Mouse (Mus musculus): ENCODE results near the gene Tent2. TPM values are rescaled to one million over a fixed set of nuclear protein-coding genes. Genes with fewer than 3 reads are reported as not detected.

Gene Tent2
- polyA plus RNA-seq, 1 experiment from 2014 or later: 70.8 TPM

- no peak for DNase-seq (ENCODE audit: low spot score)
- 74% methylated on average over 1 of the region's 1 CpGs for WGBS
- H3K27me3 ChIP-seq (replicated peaks; ENCODE audit: control insufficient read depth, insufficient read depth, low read length): no peaks in the 10 kb centered on the region
- H3K4me2 ChIP-seq (ENCODE audit: low read depth, low read length): no peak overlapping the region
- no peak for ATAC-seq (ENCODE audit: low read depth)
- H3K4me1 ChIP-seq (ENCODE audit: control insufficient read depth, insufficient read depth, low read length): 0 out of 2 replicates have a peak, but pooled peaks cover 5% of the 10 kb centered on the region
- H3K36me3 ChIP-seq (ENCODE audit: control insufficient read depth, insufficient read depth, low read length): no peaks in the 10 kb centered on the region
- no peaks in the 10 kb centered on the region for H3K9me3 ChIP-seq (ENCODE audit: control insufficient read depth, low read length)
- no peak overlapping the region for H3K4me3 ChIP-seq (ENCODE audit: low read depth, low read length)
- H3K27ac ChIP-seq (replicated peaks; ENCODE audit: low read depth, low read length): no peak overlapping the region
- H3K9ac ChIP-seq (ENCODE audit: low read depth, low read length): no peak overlapping the region
These were observed 55.9 kb downstream of the Tent2 start for GRCm38 (mm10) chr13:93136251-93136650.

- H3K27me3 ChIP-seq (replicated peaks; ENCODE audit: control insufficient read depth, insufficient read depth, low read length): no peaks in the 10 kb centered on the region
- DNase-seq (ENCODE audit: low spot score): no peak
- no peaks in the 10 kb centered on the region for H3K36me3 ChIP-seq (ENCODE audit: control insufficient read depth, insufficient read depth, low read length)
- no peak overlapping the region for H3K4me3 ChIP-seq (ENCODE audit: low read depth, low read length)
- 0 out of 2 replicates have a peak, but pooled peaks cover 5% of the 10 kb centered on the region for H3K4me1 ChIP-seq (ENCODE audit: control insufficient read depth, insufficient read depth, low read length)
- 68% methylated on average over 2 of the region's 2 CpGs for WGBS
- H3K9me3 ChIP-seq (ENCODE audit: control insufficient read depth, low read length): no peaks in the 10 kb centered on the region
- H3K27ac ChIP-seq (replicated peaks; ENCODE audit: low read depth, low read length): no peak overlapping the region
- H3K4me2 ChIP-seq (ENCODE audit: low read depth, low read length): no peak overlapping the region
- H3K9ac ChIP-seq (ENCODE audit: low read depth, low read length): no peak overlapping the region
- ATAC-seq (ENCODE audit: low read depth): no peak
These were observed 56.7 kb downstream of the Tent2 start for GRCm38 (mm10) chr13:93135501-93135900.

GRCm38 (mm10) chr13:93130674-93131073 lies 61.5 kb downstream of the Tent2 start:
- Histone ChIP-seq H3K9ac (ENCODE audit: low read depth, low read length) (no peak overlapping the region), H3K27ac (replicated peaks; ENCODE audit: low read depth, low read length) (no peak overlapping the region), H3K27me3 (replicated peaks; ENCODE audit: control insufficient read depth, insufficient read depth, low read length) (no peaks in the 10 kb centered on the region), H3K36me3 (ENCODE audit: control insufficient read depth, insufficient read depth, low read length) (no peaks in the 10 kb centered on the region), H3K4me2 (ENCODE audit: low read depth, low read length) (no peak overlapping the region), H3K9me3 (ENCODE audit: control insufficient read depth, low read length) (no peaks in the 10 kb centered on the region), H3K4me1 (ENCODE audit: control insufficient read depth, insufficient read depth, low read length) (0 out of 2 replicates have a peak, but pooled peaks cover 3% of the 10 kb centered on the region), H3K4me3 (ENCODE audit: low read depth, low read length) (no peak overlapping the region)
- ATAC-seq (ENCODE audit: low read depth) (no peak), DNase-seq (ENCODE audit: low spot score) (no peak)
- 77% methylated on average over 3 of the region's 3 CpGs for WGBS

- DNase-seq (ENCODE audit: low spot score): no peak
These were observed 63.2 kb downstream of the Tent2 start for GRCm38 (mm10) chr13:93128961-93129360.

GRCm38 (mm10) chr13:93128111-93128860 lies 63.9 kb downstream of the Tent2 start:
- ATAC-seq (ENCODE audit: low read depth) (no peak), DNase-seq (ENCODE audit: low spot score) (no peak)
- H3K36me3 ChIP-seq (ENCODE audit: control insufficient read depth, insufficient read depth, low read length): no peaks in the 10 kb centered on the region
- no peak overlapping the region for H3K4me2 ChIP-seq (ENCODE audit: low read depth, low read length)
- 65% methylated on average over 8 of the region's 8 CpGs for WGBS
- H3K27ac ChIP-seq (replicated peaks; ENCODE audit: low read depth, low read length): no peak overlapping the region
- H3K27me3 ChIP-seq (replicated peaks; ENCODE audit: control insufficient read depth, insufficient read depth, low read length): no peaks in the 10 kb centered on the region
- H3K4me1 ChIP-seq (ENCODE audit: control insufficient read depth, insufficient read depth, low read length): 0 out of 2 replicates have a peak, but pooled peaks cover 3% of the 10 kb centered on the region
- H3K9ac ChIP-seq (ENCODE audit: low read depth, low read length): no peak overlapping the region
- H3K9me3 ChIP-seq (ENCODE audit: control insufficient read depth, low read length): no peaks in the 10 kb centered on the region
- no peak overlapping the region for H3K4me3 ChIP-seq (ENCODE audit: low read depth, low read length)

More at GRCm38 (mm10) chr13:93128961-93129360, 63.2 kb downstream of the Tent2 start:
- H3K36me3 ChIP-seq (ENCODE audit: control insufficient read depth, insufficient read depth, low read length): no peaks in the 10 kb centered on the region
- WGBS: 67% methylated on average over 5 of the region's 5 CpGs
- H3K9ac ChIP-seq (ENCODE audit: low read depth, low read length): no peak overlapping the region
- H3K4me3 ChIP-seq (ENCODE audit: low read depth, low read length): no peak overlapping the region
- no peaks in the 10 kb centered on the region for H3K9me3 ChIP-seq (ENCODE audit: control insufficient read depth, low read length)
- 0 out of 2 replicates have a peak, but pooled peaks cover 3% of the 10 kb centered on the region for H3K4me1 ChIP-seq (ENCODE audit: control insufficient read depth, insufficient read depth, low read length)
- H3K27ac ChIP-seq (replicated peaks; ENCODE audit: low read depth, low read length): no peak overlapping the region
- ATAC-seq (ENCODE audit: low read depth): no peak
- no peaks in the 10 kb centered on the region for H3K27me3 ChIP-seq (replicated peaks; ENCODE audit: control insufficient read depth, insufficient read depth, low read length)
- H3K4me2 ChIP-seq (ENCODE audit: low read depth, low read length): no peak overlapping the region

- no peak overlapping the region for H3K4me2 ChIP-seq (ENCODE audit: low read depth, low read length)
- no peak overlapping the region for H3K9ac ChIP-seq (ENCODE audit: low read depth, low read length)
- H3K27ac ChIP-seq (replicated peaks; ENCODE audit: low read depth, low read length): no peak overlapping the region
- no peak for DNase-seq (ENCODE audit: low spot score)
- H3K4me3 ChIP-seq (ENCODE audit: low read depth, low read length): no peak overlapping the region
- no peaks in the 10 kb centered on the region for H3K27me3 ChIP-seq (replicated peaks; ENCODE audit: control insufficient read depth, insufficient read depth, low read length)
- H3K4me1 ChIP-seq (ENCODE audit: control insufficient read depth, insufficient read depth, low read length): no peaks in the 10 kb centered on the region
- ATAC-seq (ENCODE audit: low read depth): no peak
- H3K9me3 ChIP-seq (ENCODE audit: control insufficient read depth, low read length): no peaks in the 10 kb centered on the region
- no peaks in the 10 kb centered on the region for H3K36me3 ChIP-seq (ENCODE audit: control insufficient read depth, insufficient read depth, low read length)
- 89% methylated on average over 9 of the region's 9 CpGs for WGBS
These were observed 69.9 kb downstream of the Tent2 start for GRCm38 (mm10) chr13:93122321-93122720.

- Histone ChIP-seq H3K4me3 (ENCODE audit: low read depth, low read length) (no peak overlapping the region), H3K4me2 (ENCODE audit: low read depth, low read length) (no peak overlapping the region), H3K9me3 (ENCODE audit: control insufficient read depth, low read length) (no peaks in the 10 kb centered on the region), H3K36me3 (ENCODE audit: control insufficient read depth, insufficient read depth, low read length) (no peaks in the 10 kb centered on the region), H3K27ac (replicated peaks; ENCODE audit: low read depth, low read length) (no peak overlapping the region), H3K27me3 (replicated peaks; ENCODE audit: control insufficient read depth, insufficient read depth, low read length) (no peaks in the 10 kb centered on the region), H3K9ac (ENCODE audit: low read depth, low read length) (no peak overlapping the region), H3K4me1 (ENCODE audit: control insufficient read depth, insufficient read depth, low read length) (no peaks in the 10 kb centered on the region)
- peak; percentile 19 for DNase-seq (ENCODE audit: low spot score)
- no peak for ATAC-seq (ENCODE audit: low read depth)
- 71% methylated on average over 7 of the region's 7 CpGs for WGBS
These were observed 74.9 kb downstream of the Tent2 start for GRCm38 (mm10) chr13:93117241-93117640.

GRCm38 (mm10) chr13:93102340-93103090 lies 89.7 kb downstream of the Tent2 start:
- WGBS: 73% methylated on average over 4 of the region's 4 CpGs
- H3K27ac ChIP-seq (replicated peaks; ENCODE audit: low read depth, low read length): no peak overlapping the region
- H3K9me3 ChIP-seq (ENCODE audit: control insufficient read depth, low read length): no peaks in the 10 kb centered on the region
- DNase-seq (ENCODE audit: low spot score) (no peak), ATAC-seq (ENCODE audit: low read depth) (no peak)
- no peak overlapping the region for H3K9ac ChIP-seq (ENCODE audit: low read depth, low read length)
- no peak overlapping the region for H3K4me2 ChIP-seq (ENCODE audit: low read depth, low read length)
- H3K27me3 ChIP-seq (replicated peaks; ENCODE audit: control insufficient read depth, insufficient read depth, low read length): no peaks in the 10 kb centered on the region
- H3K36me3 ChIP-seq (ENCODE audit: control insufficient read depth, insufficient read depth, low read length): no peaks in the 10 kb centered on the region
- no peaks in the 10 kb centered on the region for H3K4me1 ChIP-seq (ENCODE audit: control insufficient read depth, insufficient read depth, low read length)
- no peak overlapping the region for H3K4me3 ChIP-seq (ENCODE audit: low read depth, low read length)
